Mouse (Mus musculus): Measurements from ENCODE around the gene Mdga1. TPM values are rescaled to one million over a fixed set of nuclear protein-coding genes. Genes with fewer than 3 reads are reported as not detected.

The Mdga1 gene
- total RNA-seq, 2 experiments from 2014 or later: 27.8 to 32.7 TPM

GRCm38 (mm10) chr17:29827602-29828001, 142.3 kb downstream of the Mdga1 start:
- intact Hi-C loops (cut with DNase I): no loop called here
- Histone ChIP-seq H3K27ac (no peak overlapping the region), H3K4me3 (no peak overlapping the region)
- no peak for TF ChIP-seq CTCF (IDR thresholded peaks at IDR 0.05)
- DNase-seq (ENCODE audit: extremely low spot score in 1 of 2, low spot score in 2 of 2): no peak

GRCm38 (mm10) chr17:29824512-29825120, 145.3 kb downstream of the Mdga1 start:
- no peak for TF ChIP-seq CTCF (IDR thresholded peaks at IDR 0.05)
- H3K4me3 ChIP-seq: no peak overlapping the region
- intact Hi-C loops (cut with DNase I): no loop called here
- H3K27ac ChIP-seq: no peak overlapping the region
- DNase-seq (ENCODE audit: extremely low spot score in 1 of 2, low spot score in 2 of 2): no peak

- peak in 1 of 2 experiments; percentile 32 for DNase-seq (ENCODE audit: extremely low spot score in 1 of 2, low spot score in 2 of 2)
- no peak for TF ChIP-seq CTCF (IDR thresholded peaks at IDR 0.05)
- no peak overlapping the region for H3K27ac ChIP-seq
- H3K4me3 ChIP-seq: no peak overlapping the region
- intact Hi-C loops (cut with DNase I): no loop called here
Measured at GRCm38 (mm10) chr17:29824208-29824509, 145.7 kb downstream of the Mdga1 start.

GRCm38 (mm10) chr17:29823439-29824207, 146.3 kb downstream of the Mdga1 start:
- Histone ChIP-seq H3K4me3 (no peak overlapping the region), H3K27ac (no peak overlapping the region)
- intact Hi-C loops (cut with DNase I): no loop called here
- DNase-seq (ENCODE audit: extremely low spot score in 1 of 2, low spot score in 2 of 2): no peak
- TF ChIP-seq CTCF (IDR thresholded peaks at IDR 0.05): no peak

- no peak for TF ChIP-seq CTCF (IDR thresholded peaks at IDR 0.05)
- DNase-seq (ENCODE audit: extremely low spot score in 1 of 2, low spot score in 2 of 2): no peak
- intact Hi-C loops (cut with DNase I): no loop called here
Measured at GRCm38 (mm10) chr17:29819608-29820007, 150.3 kb downstream of the Mdga1 start.

GRCm38 (mm10) chr17:29818989-29819388, 150.9 kb downstream of the Mdga1 start:
- intact Hi-C loops (cut with DNase I): no loop called here
- no peak for DNase-seq (ENCODE audit: extremely low spot score in 1 of 2, low spot score in 2 of 2)
- H3K4me3 ChIP-seq: no peak overlapping the region
- no peak for TF ChIP-seq CTCF (IDR thresholded peaks at IDR 0.05)
- no peak overlapping the region for H3K27ac ChIP-seq

More at GRCm38 (mm10) chr17:29819608-29820007, 150.3 kb downstream of the Mdga1 start:
- Histone ChIP-seq H3K27ac (no peak overlapping the region), H3K4me3 (no peak overlapping the region)

- TF ChIP-seq CTCF (IDR thresholded peaks at IDR 0.05): no peak
- intact Hi-C loops (cut with DNase I): no loop called here
- Histone ChIP-seq H3K27ac (no peak overlapping the region), H3K4me3 (no peak overlapping the region)
- DNase-seq (ENCODE audit: extremely low spot score in 1 of 2, low spot score in 2 of 2): no peak
Measured at GRCm38 (mm10) chr17:29818264-29818945, 151.5 kb downstream of the Mdga1 start.

- no peak for TF ChIP-seq CTCF (IDR thresholded peaks at IDR 0.05)
- H3K27ac ChIP-seq: no peak overlapping the region
- no peak for DNase-seq (ENCODE audit: extremely low spot score in 1 of 2, low spot score in 2 of 2)
- no peak overlapping the region for H3K4me3 ChIP-seq
- intact Hi-C loops (cut with DNase I): no loop called here
Measured at GRCm38 (mm10) chr17:29814758-29815157, 155.1 kb downstream of the Mdga1 start.

- no peak for TF ChIP-seq CTCF (IDR thresholded peaks at IDR 0.05)
- intact Hi-C loops (cut with DNase I): no loop called here
- Histone ChIP-seq H3K27ac (no peak overlapping the region), H3K4me3 (no peak overlapping the region)
- no peak for DNase-seq (ENCODE audit: extremely low spot score in 1 of 2, low spot score in 2 of 2)
Measured at GRCm38 (mm10) chr17:29813328-29813727, 156.6 kb downstream of the Mdga1 start.

- Histone ChIP-seq H3K27ac (no peak overlapping the region), H3K4me3 (no peak overlapping the region)
- no peak for DNase-seq (ENCODE audit: extremely low spot score in 1 of 2, low spot score in 2 of 2)
- intact Hi-C loops (cut with DNase I): no loop called here
- TF ChIP-seq CTCF (IDR thresholded peaks at IDR 0.05): no peak
Measured at GRCm38 (mm10) chr17:29803545-29803944, 166.3 kb downstream of the Mdga1 start.

- intact Hi-C loops (cut with DNase I): no loop called here
- DNase-seq (ENCODE audit: extremely low spot score in 1 of 2, low spot score in 2 of 2): peak in 1 of 2 experiments; percentile 60
- Histone ChIP-seq H3K27ac (no peak overlapping the region), H3K4me3 (no peak overlapping the region)
- TF ChIP-seq CTCF (IDR thresholded peaks at IDR 0.05): peak; percentile 69
Measured at GRCm38 (mm10) chr17:29801358-29801757, 168.5 kb downstream of the Mdga1 start.

- Histone ChIP-seq H3K4me3 (no peak overlapping the region), H3K27ac (no peak overlapping the region)
- no peak for DNase-seq (ENCODE audit: extremely low spot score in 1 of 2, low spot score in 2 of 2)
- intact Hi-C loops (cut with DNase I): no loop called here
- no peak for TF ChIP-seq CTCF (IDR thresholded peaks at IDR 0.05)
Measured at GRCm38 (mm10) chr17:29800096-29800455, 169.8 kb downstream of the Mdga1 start.
